Mouse (Mus musculus): ENCODE data around the gene Krt26. TPM values are rescaled to one million over a fixed set of nuclear protein-coding genes. Genes with fewer than 3 reads are reported as not detected.

Gene Krt26
- total RNA-seq, 2 experiments from 2014 or later: not detected

DNA sequence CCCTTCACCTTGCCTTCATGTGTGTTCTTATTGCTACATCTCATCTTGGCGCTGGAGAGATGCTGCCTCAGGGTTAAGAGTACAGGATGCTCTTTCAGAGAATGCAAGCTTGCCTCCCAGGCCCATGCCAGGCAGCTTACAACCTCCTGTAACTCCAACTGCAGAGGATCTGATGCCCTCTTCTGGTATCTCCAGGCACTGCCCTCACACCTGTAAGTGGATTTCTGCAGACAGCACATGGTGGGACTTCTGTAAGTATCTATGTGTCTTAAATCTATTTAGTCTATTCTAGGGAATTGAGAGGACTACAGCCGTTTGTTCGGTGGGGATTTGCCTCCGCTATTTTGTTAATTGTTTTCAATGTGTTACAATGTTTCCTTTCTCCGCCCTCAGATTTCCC is 44.9 kb downstream of the Krt26 start:
- intact Hi-C loops (cut with DNase I): loop anchor here (10.0 kb wide), 1 partner anchor 108 kb away; no protein-coding TSS in a partner anchor
- peak; percentile 55 for DNase-seq

DNA sequence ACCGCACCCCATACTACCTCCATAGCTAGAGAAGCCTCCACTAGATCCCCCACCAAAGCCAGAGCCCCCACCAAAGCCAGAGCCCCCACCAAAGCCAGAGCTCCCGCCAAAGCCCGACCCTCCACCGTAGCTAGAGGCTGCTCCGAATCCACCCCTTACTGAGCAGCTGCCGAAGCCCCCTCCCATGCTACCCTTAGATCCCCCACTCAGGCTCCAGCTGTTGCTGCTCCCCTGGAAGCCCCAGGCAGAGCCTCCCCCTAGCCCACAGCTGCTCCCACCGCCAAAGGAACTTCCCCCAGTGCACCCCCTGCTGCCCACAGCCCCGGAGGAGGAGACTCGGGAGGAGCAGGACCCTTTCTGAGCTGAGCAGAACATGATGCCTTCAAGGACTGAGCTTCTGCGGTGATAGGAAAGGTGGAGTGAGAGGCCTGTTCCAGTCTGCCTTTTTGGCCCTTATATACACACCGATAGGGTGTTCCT is 52.9 kb downstream of the Krt26 start, which contains the start of gene Krt24:
Krt24 (minus strand) TSS at position 430 of the 480 bp plus-strand sequence.
- intact Hi-C loops (cut with DNase I): no loop called here
- no peak for DNase-seq

DNA sequence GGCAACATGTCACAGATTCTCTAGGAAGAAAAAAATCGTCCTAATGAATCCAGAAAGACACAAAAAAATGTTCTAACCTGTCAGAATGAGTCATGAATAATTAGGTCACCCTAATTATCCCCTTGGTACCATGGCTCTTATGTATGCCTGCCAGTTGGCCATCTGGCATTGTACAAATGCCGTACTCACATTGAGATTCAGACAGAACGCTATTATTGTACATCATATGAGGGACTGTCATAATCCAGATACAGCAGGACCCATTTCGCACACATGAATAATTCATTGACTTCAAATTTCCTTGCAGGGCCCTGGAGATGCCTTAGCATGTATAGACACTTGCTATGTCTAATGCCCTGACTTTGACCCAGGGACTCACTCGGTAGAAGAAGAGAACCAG is 53.8 kb downstream of the Krt26 start:
- no peak for DNase-seq
- intact Hi-C loops (cut with DNase I): no loop called here

DNA sequence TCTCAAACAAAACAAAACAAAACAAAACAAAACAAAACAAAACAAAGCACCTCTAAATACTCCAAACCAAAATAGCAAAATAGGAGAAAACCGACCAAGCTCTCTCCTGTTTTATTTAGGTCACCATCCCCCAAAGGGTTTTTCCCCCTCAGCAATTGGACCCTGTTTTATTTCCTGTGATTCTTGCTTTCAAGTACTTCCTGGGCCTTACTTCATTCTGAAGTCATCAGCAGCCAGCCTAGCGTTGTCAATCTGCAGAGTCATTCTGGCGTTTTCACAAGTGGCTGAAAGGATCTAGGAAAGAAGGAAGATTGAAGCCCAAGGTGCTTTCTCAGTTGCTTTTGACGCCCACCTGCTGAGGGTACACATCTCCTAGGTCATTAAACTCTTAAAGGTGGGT is 54.4 kb downstream of the Krt26 start:
- intact Hi-C loops (cut with DNase I): no loop called here
- no peak for DNase-seq

DNA sequence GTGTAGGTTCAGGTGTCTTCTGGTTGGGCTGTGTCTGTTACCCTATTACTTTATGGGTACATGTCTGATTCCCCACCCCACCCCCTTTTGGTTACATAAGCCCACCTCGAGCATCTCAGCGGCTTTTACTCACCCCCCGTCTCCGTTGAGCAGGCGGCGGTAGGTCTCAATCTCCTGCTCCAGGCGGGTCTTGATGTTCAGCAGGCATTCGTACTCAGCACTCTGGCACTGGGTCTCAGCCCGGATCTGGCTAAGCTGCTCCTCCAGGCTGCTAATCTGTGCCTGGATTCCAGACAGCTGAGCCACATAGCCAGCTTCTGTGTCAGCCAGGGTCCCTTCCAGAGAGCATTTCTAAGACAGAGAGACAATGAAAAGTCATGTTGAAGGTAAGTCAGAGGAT is 56.6 kb downstream of the Krt26 start:
- intact Hi-C loops (cut with DNase I): no loop called here

DNA sequence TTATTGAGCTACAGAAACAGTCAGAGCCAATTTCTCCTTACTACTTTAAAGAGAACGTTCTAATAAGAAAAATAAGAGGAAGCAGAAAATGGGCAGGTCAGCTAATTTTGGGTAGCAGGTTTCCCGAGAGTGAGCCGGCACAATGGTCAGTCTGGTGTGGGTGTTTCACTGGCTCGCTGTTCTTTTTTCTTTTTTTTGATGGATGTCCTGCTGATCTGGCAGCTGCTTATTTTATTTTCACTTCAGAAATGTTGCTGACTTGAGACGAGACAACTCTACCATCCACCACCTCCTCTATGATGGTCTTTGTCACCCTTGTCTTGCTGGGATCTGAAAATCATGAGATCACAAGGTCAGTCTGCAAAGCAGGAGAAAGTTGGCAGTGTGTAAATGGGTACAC is 57.8 kb downstream of the Krt26 start:
- intact Hi-C loops (cut with DNase I): no loop called here
- DNase-seq: no peak

More for the DNA sequence above, 56.6 kb downstream of the Krt26 start:
- no peak for DNase-seq

Other genes with a start within 250 kb of the Krt26 start
- gene Tns4, start 248.7 kb downstream of the Krt26 start, total RNA-seq (2021): not detected
- not detected for gene Ccr7, start 182.9 kb downstream of the Krt26 start, total RNA-seq (2021)
- 100 to 1,000 TPM; 136 to 140 TPM for gene Smarce1, start 106.9 kb downstream of the Krt26 start, total RNA-seq (2021)
- gene Krt222, start 93.9 kb downstream of the Krt26 start, total RNA-seq (2021): 10 to 100 TPM in 1 of 2 experiments, 1 to 10 TPM in 1; 9.2 to 10.8 TPM
- not detected for gene Krt24, start 52.7 kb downstream of the Krt26 start, total RNA-seq (2021)
- gene Krt25, start 15.0 kb downstream of the Krt26 start, total RNA-seq (2021): not detected
- gene Krt27, start 13.1 kb upstream of the Krt26 start, total RNA-seq (2021): not detected
- gene Krt28, start 36.9 kb upstream of the Krt26 start, total RNA-seq (2021): not detected
- 10 to 100 TPM in 1 of 2 experiments, 1 to 10 TPM in 1; 9.5 to 12.3 TPM for gene Krt10, start 51.4 kb upstream of the Krt26 start, total RNA-seq (2021)
- gene Krt12, start 84.3 kb upstream of the Krt26 start, total RNA-seq (2021): 1 to 10 TPM; 1.2 to 1.7 TPM
- not detected for gene Krt20, start 100.2 kb upstream of the Krt26 start, total RNA-seq (2021)
- not detected for gene Krt23, start 155.2 kb upstream of the Krt26 start, total RNA-seq (2021)
- gene Krt39, start 183.4 kb upstream of the Krt26 start, total RNA-seq (2021): not detected
- not detected for gene Krt40, start 205.2 kb upstream of the Krt26 start, total RNA-seq (2021)
- not detected for gene Krtap3-3, start 212.9 kb upstream of the Krt26 start, total RNA-seq (2021)
- gene Krtap3-2, start 218.9 kb upstream of the Krt26 start, total RNA-seq (2021): not detected
- not detected for gene Gm11939, start 221.5 kb upstream of the Krt26 start, total RNA-seq (2021)
- gene Krtap3-1, start 228.7 kb upstream of the Krt26 start, total RNA-seq (2021): not detected
- gene Krtap1-5, start 243.1 kb upstream of the Krt26 start, total RNA-seq (2021): not detected
- gene Krtap1-4, start 245.7 kb upstream of the Krt26 start, total RNA-seq (2021): not detected

All from left cerebral cortex, postnatal 4 days (tissue).